Mouse (Mus musculus) thymus, postnatal 25 days (tissue): ENCODE results near the gene Akr1c13.

Source experiments
- DNase-seq: peaks from one replicate; pipeline ENCODE4 v3.0.0; 2022

Akr1c13 gene

DNA sequence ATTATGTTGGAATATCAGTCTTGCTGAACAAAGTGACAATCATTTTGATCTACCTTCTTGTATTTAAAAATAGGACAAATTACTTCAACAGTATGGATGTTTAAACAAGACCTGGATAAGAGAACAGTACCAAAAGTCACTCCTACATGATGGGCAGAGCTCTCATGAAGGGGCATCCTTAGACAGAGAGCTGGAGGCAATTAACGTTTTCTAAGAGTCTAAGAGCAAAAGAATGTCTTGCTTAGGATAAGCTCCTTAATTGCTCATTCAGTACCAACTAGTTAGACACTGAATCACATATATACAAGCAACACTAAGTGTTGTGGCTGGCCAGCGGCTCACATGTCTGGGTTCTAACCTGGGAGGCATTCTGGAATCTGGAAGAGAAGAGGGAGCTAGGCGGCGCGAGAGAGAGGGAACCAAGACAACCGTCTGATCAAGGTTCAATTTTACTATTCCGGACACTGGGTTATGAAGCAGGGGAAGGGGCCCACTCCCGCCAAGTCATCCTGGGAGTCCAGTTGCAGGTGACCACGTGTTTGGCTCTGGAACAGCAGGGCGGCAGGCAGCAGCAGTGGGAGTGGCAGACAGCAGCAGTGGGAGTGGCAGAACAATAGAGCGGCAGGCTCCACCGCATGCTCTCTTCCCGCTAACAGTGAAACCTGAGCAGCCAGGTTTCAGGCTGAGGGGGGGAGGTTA lies 54.1 kb downstream of the Akr1c13 start:
- DNase-seq: no peak

DNA sequence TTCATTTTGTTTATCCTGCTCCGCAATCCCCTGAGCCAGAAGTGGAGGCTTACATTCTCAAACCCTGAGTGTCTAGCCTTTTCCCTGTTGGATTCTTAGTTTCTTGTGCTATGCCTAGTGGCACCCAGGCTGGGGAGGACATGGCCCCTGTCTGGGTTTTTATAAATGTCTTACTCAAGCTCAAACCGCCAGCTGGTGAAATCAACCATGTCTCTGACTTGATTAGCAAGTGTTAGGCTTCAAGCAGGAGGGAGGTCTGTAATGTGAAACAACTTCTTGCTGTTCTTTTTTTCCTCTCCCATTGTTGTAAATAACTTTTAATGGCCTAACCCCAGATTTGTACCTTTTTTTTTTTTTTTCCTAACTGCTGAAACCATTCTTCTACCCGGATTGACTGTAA lies 58.4 kb downstream of the Akr1c13 start:
- no peak for DNase-seq
